Mouse (Mus musculus) cerebellum, adult 2 months (tissue): ENCODE results near the gene Hdac7. TPM values are rescaled to one million over a fixed set of nuclear protein-coding genes. Genes with fewer than 3 reads are reported as not detected.

Source experiments
- DNase-seq, 2 experiments: peaks; one replicate each; pipeline ENCODE4 v3.0.0; 2021
- H3K27ac ChIP-seq: fragments of 200-500 bp; 2 replicates; pipeline ENCODE4 v1.5.1; 2012; ENCODE audit warnings: low read length, control low read depth, inconsistent platforms; ENCODE audit not compliant: insufficient read depth
- H3K27me3 ChIP-seq: fragments of 200-500 bp; 2 replicates; pipeline ENCODE4 v1.6.1; 2012; ENCODE audit warnings: inconsistent platforms, mild to moderate bottlenecking, low read length, moderate library complexity; ENCODE audit not compliant: control insufficient read depth, insufficient read depth
- H3K4me1 ChIP-seq: fragments of 200-500 bp; 2 replicates; pipeline ENCODE4 v1.6.1; 2011; ENCODE audit warnings: low read length; ENCODE audit not compliant: control insufficient read depth, insufficient read depth
- H3K4me3 ChIP-seq: fragments of 200-500 bp; replicated peaks from 2 replicates; pipeline ENCODE3; 2011; ENCODE audit warnings: mild to moderate bottlenecking, low read depth, low read length, control low read depth; ENCODE audit not compliant: insufficient read depth
- CTCF ChIP-seq: fragments of 200-500 bp; IDR thresholded peaks from 2 replicates; pipeline ENCODE4 v1.5.1; 2011; ENCODE audit warnings: low read depth, mild to moderate bottlenecking, control low read depth, low read length, moderate library complexity, borderline replicate concordance; ENCODE audit not compliant: insufficient read depth
- POLR2A ChIP-seq: fragments of 200-500 bp; IDR thresholded peaks from 2 replicates; pipeline ENCODE4 v1.6.1; 2011; ENCODE audit warnings: low read length, control low read depth, borderline replicate concordance; ENCODE audit not compliant: insufficient read depth
- WGBS: fragments of 180-500 bp; shearing (Covaris S2); methylation state at CpG from one replicate; pipeline ENCODE4 v1.1.7; 2018; 5-methylcytosine and 5-hydroxymethylcytosine counted together
- polyA plus RNA-seq: library from polyadenylated mRNA; depleted of rRNA; stranded (reverse); fragments of >200 nt; gene quantifications from 2 replicates; pipeline ENCODE4 v1.2.3, GENCODE M21; 2012

Hdac7 gene
- polyA plus RNA-seq, 1 experiment = 40.9 TPM

DNA sequence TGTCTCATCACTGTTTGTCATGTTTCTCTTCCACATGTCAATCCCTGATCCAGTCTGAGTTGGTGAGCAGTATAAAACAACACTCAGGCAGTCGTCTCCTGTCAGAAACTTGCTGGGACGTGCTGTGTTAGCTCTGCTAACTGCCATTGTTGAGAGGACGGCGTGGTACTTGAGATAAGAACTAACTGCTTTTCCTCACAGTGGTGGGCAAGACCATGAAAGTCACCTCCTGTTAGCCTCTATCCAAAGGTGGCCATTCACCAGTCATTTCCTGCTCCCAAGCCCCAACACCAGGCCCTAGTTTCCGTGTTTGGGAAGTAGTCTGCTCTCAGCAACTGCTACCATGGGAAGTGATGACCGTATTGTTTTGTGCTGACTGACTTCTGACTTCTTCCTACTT lies 20.9 kb upstream of the Hdac7 start:
- TF ChIP-seq POLR2A = no peak
- 75% methylated on average over 6 of the region's 6 CpGs for WGBS
- no peaks in the 10 kb centered on the region for H3K27me3 ChIP-seq
- no peak for DNase-seq
- no peak overlapping the region for H3K27ac ChIP-seq
- no peak overlapping the region for H3K4me3 ChIP-seq
- H3K4me1 ChIP-seq = no peaks in the 10 kb centered on the region

DNA sequence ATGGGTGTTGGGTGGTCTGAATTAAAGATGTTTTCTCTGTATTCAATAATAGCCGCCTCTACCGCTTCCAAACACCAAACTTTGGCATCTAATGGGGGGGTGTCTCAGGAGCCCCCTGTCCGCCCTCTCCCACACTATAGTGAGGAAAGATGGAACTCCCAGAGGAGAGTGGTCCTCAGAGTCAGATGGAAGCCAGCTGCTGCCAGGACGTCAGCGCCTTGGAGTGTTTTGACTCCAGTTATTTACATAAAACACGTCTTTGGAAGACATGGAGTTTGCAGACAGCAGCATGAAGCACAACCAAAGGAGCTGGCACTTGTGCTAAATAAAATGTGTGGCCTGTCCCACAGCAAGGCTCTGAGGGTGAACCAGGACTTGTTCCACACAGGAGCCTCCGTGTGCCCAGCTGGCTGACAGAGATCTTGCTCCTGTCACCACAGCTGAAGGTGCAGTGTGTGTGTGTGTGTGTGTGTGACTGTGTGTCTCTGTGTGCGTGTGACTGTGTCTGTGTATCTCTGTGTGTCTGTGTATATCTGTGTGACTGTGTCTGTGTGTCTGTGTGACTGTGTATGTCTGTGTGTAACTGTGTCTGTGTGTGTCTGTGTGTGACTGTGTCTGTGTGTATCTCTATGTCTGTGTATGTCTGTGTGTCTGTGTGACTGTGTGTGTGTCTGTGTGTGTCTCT lies 20.2 kb upstream of the Hdac7 start:
- no peak for DNase-seq
- Histone ChIP-seq H3K27me3 (no peaks in the 10 kb centered on the region), H3K27ac (no peak overlapping the region), H3K4me1 (no peaks in the 10 kb centered on the region), H3K4me3 (no peak overlapping the region)
- TF ChIP-seq POLR2A (no peak), CTCF (no peak)
- WGBS = 55% methylated on average over 8 of the region's 8 CpGs

DNA sequence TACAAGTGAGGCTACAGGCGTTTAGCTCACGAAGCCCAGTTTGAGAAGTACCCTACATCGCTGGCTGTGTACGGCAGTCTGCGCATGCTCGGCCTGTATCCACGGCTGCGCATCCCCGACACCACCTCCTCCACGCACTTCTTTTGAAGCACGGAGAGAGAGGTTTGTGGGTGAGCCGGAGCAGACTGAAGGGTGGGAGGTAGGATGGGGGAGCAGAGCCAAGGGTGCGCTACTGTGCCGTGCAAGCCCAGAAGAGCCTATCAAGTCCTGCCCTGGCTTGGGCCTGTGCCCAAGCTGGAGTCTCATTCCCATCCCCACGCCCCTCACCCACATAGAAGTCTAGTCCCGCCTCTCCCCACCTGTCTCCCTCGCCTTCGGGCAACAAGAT lies 19.2 kb upstream of the Hdac7 start:
- Histone ChIP-seq H3K27ac (no peak overlapping the region), H3K4me3 (no peak overlapping the region)
- WGBS = 49% methylated on average over 18 of the region's 18 CpGs

DNA sequence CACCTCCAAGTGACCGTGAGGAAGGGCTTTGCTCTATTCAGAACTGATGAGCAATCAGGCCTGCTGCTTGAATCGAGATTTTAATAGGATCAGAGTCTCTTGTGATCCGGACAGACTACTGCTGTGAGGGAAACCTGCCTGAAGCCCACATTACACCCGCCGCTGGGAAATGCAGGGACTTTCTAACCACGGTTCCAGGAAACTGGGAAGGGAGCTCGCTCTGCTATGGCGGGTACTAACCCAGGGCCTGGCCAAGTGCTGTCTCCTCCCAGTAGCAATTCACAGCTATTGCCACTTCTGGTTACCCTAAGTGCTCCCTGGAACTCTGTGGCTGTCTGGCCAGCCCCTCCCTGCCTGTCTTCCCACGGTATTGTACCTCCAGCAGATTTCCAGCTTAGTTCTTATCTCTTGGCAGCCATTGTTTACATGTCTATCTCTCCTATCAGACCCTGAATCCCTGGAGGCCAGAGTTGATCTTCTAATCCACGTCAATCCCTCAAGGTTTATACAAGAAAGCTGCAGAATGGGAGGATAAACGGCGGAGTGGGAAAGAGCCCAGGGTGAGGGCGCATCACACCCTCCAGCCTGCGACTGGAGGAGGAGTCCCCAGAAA lies 18.7 kb upstream of the Hdac7 start:
- DNase-seq = no peak
- Histone ChIP-seq H3K4me3 (no peak overlapping the region), H3K4me1 (no peaks in the 10 kb centered on the region), H3K27ac (no peak overlapping the region), H3K27me3 (no peaks in the 10 kb centered on the region)
- 46% methylated on average over 14 of the region's 14 CpGs for WGBS
- TF ChIP-seq POLR2A = no peak
- no peak for TF ChIP-seq CTCF

More for the DNA sequence above, 19.2 kb upstream of the Hdac7 start:
- H3K4me1 ChIP-seq = no peaks in the 10 kb centered on the region
- DNase-seq = no peak
- H3K27me3 ChIP-seq = no peaks in the 10 kb centered on the region
- TF ChIP-seq POLR2A (no peak), CTCF (no peak)

DNA sequence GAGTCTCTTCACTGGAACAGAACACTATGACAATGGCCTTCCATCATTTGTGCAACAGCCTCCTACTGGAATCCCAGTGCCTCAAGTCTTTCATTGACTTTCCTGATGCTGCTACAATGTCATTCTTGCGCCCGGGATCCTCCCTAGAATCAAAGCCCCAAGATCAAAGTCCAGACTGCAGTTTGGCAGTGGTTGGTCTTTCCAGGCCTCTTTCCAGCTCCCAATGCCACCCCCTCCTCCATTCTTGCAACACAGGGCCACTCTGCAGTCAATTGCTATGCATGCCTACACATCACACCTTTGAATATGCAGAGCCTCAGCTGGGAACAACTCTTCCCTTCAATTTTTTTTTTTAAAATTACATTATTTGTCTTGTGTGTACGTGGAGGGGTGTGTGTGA lies 16.1 kb upstream of the Hdac7 start:
- no peak overlapping the region for H3K27ac ChIP-seq
- no peak for DNase-seq
- 80% methylated on average over 3 of the region's 3 CpGs for WGBS
- H3K4me1 ChIP-seq = no peaks in the 10 kb centered on the region
- H3K27me3 ChIP-seq = no peaks in the 10 kb centered on the region
- no peak for TF ChIP-seq CTCF
- no peak for TF ChIP-seq POLR2A
- no peak overlapping the region for H3K4me3 ChIP-seq

DNA sequence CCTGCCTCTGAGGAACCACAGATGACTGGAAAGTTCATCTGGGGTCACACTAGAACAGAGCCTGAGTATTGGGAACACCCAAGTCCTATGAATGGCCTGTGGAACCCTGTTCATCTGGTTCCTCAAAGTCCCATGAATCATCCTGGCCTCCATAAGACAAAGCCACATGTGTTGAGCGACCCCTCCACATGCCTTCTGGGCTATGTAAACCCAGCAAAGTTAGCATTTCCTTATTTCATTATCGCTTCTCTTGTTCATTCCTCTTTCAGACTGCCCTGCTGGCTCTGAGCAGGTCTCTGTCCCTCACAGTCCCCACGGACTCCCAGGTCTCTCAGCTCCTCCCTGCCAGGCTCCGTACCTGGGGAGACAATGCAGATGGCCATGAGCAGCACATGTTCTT lies 14.1 kb upstream of the Hdac7 start:
- no peaks in the 10 kb centered on the region for H3K4me1 ChIP-seq
- H3K27me3 ChIP-seq = no peaks in the 10 kb centered on the region
- TF ChIP-seq POLR2A (no peak), CTCF (no peak)
- WGBS = 91% methylated on average over 4 of the region's 4 CpGs
- DNase-seq = no peak
- H3K27ac ChIP-seq = no peak overlapping the region
- no peak overlapping the region for H3K4me3 ChIP-seq

DNA sequence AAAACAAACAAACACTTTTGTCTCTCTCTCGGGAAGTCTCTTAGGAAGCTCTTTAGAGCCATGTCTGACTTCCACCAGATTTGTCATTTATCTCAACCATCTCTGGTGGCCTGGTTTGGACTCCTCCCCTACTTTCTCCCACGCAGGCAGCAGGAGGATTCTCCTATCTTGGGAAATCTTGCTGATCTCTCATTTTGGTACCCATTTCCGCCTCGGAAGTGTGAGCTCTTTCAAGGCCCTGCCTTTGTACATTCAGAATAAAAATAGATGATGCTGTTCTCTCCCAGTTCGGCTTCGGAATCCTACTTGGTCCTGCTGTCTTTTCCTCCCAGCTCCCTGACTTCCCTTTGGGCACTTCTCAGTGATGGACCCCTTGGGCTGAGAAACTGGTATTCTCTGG lies 10.2 kb upstream of the Hdac7 start:
- no peak for DNase-seq
- H3K27ac ChIP-seq = no peak overlapping the region
- 79% methylated on average over 6 of the region's 6 CpGs for WGBS

DNA sequence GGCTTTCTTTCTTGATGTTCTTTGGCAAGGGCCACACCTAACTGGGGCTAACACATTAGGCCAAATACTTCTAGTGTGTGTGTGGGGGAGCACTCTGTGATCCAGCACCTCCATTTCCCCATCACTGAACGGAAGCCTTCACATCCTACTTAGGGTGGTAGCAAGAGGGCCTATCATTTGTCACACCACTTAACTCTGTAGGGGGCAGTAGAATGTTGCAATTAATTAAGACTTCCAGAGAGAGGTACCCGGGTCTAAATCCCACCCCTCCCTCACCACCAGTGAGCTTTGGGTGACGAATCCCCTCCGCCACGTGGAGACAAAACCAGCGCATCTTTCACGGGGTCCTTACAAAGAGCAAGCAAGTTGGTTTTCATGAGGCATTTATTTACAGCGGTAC lies 9.8 kb upstream of the Hdac7 start:
- no peak for DNase-seq
- H3K27ac ChIP-seq = no peak overlapping the region
- WGBS = 57% methylated on average over 8 of the region's 8 CpGs
- no peak overlapping the region for H3K4me3 ChIP-seq
- H3K27me3 ChIP-seq = no peaks in the 10 kb centered on the region
- H3K4me1 ChIP-seq = no peaks in the 10 kb centered on the region
- TF ChIP-seq POLR2A = no peak

More for the DNA sequence above, 10.2 kb upstream of the Hdac7 start:
- no peak for TF ChIP-seq POLR2A
- Histone ChIP-seq H3K4me1 (no peaks in the 10 kb centered on the region), H3K4me3 (no peak overlapping the region), H3K27me3 (no peaks in the 10 kb centered on the region)

DNA sequence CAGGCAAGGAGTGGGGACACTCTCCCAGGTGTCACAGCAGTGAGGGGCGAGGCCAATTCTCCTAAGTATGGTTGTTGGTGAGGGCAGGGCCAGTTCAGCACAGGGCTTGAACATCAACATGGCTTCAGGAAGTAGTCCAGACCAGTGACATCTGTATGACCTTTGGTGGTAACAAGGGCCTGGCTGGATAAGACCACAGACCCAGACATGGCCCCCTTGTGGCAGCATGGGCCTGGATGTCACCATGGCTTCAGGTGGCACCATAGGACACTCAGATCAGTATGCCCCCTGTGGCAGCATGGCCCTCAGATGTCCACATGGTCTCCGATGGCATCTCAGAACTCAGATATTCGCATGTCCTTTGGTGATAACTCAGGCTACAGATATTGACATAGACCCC lies 8.0 kb upstream of the Hdac7 start:
- 92% methylated on average over 3 of the region's 3 CpGs for WGBS
- H3K4me3 ChIP-seq = no peak overlapping the region
- no peak for DNase-seq
- TF ChIP-seq POLR2A (no peak), CTCF (no peak)
- no peak overlapping the region for H3K27ac ChIP-seq
- H3K4me1 ChIP-seq = no peaks in the 10 kb centered on the region
- H3K27me3 ChIP-seq = no peaks in the 10 kb centered on the region
